Mouse (Mus musculus) MEL (cell line): ENCODE results near the gene Rbp7. TPM values are rescaled to one million over a fixed set of nuclear protein-coding genes. Genes with fewer than 3 reads are reported as not detected.

Experiments
- DNase-seq: peaks from one replicate; pipeline ENCODE4 v3.0.0; 2011; ENCODE audit warnings: low read depth, low spot score
- H3K27ac ChIP-seq: 2 replicates; pipeline ENCODE4 v1.5.1; 2012; ENCODE audit warnings: low read depth, mild to moderate bottlenecking, control low read depth, low read length, moderate library complexity; ENCODE audit not compliant: control insufficient read depth
- H3K27me3 ChIP-seq, 2 experiments: fragments of 150-350 bp in 1 of 2; sonication (generic) in 1 of 2; 2 replicates each; pipeline ENCODE4 v1.6.1; 2012; ENCODE audit warnings: low read length in 2 of 2, mild to moderate bottlenecking in 2 of 2, improper control_type of control experiment in 1 of 2, moderate library complexity in 1 of 2; ENCODE audit not compliant: insufficient read depth in 2 of 2, control insufficient read depth in 1 of 2
- H3K36me3 ChIP-seq, 2 experiments: 2 replicates each; pipeline ENCODE4 v1.6.1; 2012 to 2014; ENCODE audit warnings: low read length in 2 of 2, improper control_type of control experiment in 1 of 2, inconsistent platforms in 1 of 2, mild to moderate bottlenecking in 1 of 2; ENCODE audit not compliant: insufficient read depth in 2 of 2, control insufficient read depth in 1 of 2
- H3K4me1 ChIP-seq, 2 experiments: fragments of 150-350 bp in 1 of 2; sonication (generic) in 1 of 2; 2 replicates each; pipeline ENCODE4 v1.6.1; 2012; ENCODE audit warnings: low read length in 2 of 2, improper control_type of control experiment in 1 of 2, mild to moderate bottlenecking in 1 of 2; ENCODE audit not compliant: insufficient read depth in 2 of 2, control insufficient read depth in 1 of 2
- H3K4me3 ChIP-seq, 2 experiments: fragments of 150-350 bp in 1 of 2; sonication (generic) in 1 of 2; 2 replicates each; pipeline ENCODE4 v1.5.1; 2012; ENCODE audit warnings: low read depth in 2 of 2, low read length in 2 of 2, mild to moderate bottlenecking in 2 of 2, moderate library complexity in 2 of 2, control low read depth in 1 of 2, improper control_type of control experiment in 1 of 2; ENCODE audit not compliant: control insufficient read depth in 1 of 2, insufficient read depth in 1 of 2
- H3K79me2 ChIP-seq: 2 replicates; pipeline ENCODE4 v1.6.1; 2012; ENCODE audit warnings: mild to moderate bottlenecking, low read length, moderate library complexity; ENCODE audit not compliant: control insufficient read depth, poor library complexity, insufficient read depth
- H3K9ac ChIP-seq: 2 replicates; pipeline ENCODE4 v1.6.1; 2012; ENCODE audit warnings: low read depth, mild to moderate bottlenecking, control low read depth, low read length, moderate library complexity; ENCODE audit not compliant: control insufficient read depth, poor library complexity, severe bottlenecking
- H3K9me3 ChIP-seq: fragments of 150-350 bp; sonication (generic); replicated peaks from 2 replicates; pipeline ENCODE4 v1.6.1; 2012; ENCODE audit warnings: mild to moderate bottlenecking, low read length, improper control_type of control experiment, moderate library complexity; ENCODE audit not compliant: insufficient read depth
- BHLHE40 ChIP-seq: IDR thresholded peaks from 2 replicates; pipeline ENCODE4 v1.6.1; 2012; ENCODE audit warnings: low read depth, mild to moderate bottlenecking, inconsistent platforms, low read length, improper control_type of control experiment, borderline replicate concordance
- EP300 ChIP-seq, 2 experiments: IDR thresholded peaks; 2 replicates each; pipeline ENCODE4 v1.6.1; 2011; ENCODE audit warnings: improper control_type of control experiment in 2 of 2, low read length in 2 of 2, low read depth in 1 of 2, mild to moderate bottlenecking in 1 of 2
- ETS1 ChIP-seq: IDR thresholded peaks from 2 replicates; pipeline ENCODE4 v1.6.1; 2012; ENCODE audit warnings: low read depth, mild to moderate bottlenecking, inconsistent platforms, low read length, improper control_type of control experiment, moderate library complexity
- GATA1 ChIP-seq: IDR thresholded peaks from 2 replicates; pipeline ENCODE4 v1.6.1; 2011; ENCODE audit warnings: low read depth, low read length, improper control_type of control experiment
- MAX ChIP-seq: IDR thresholded peaks from 2 replicates; pipeline ENCODE4 v1.6.1; 2011; ENCODE audit warnings: low read length, improper control_type of control experiment
- MEF2A ChIP-seq: IDR thresholded peaks from 2 replicates; pipeline ENCODE4 v1.6.1; 2014; ENCODE audit warnings: low read depth, mild to moderate bottlenecking, inconsistent platforms, low read length, improper control_type of control experiment; ENCODE audit not compliant: poor library complexity, insufficient replicate concordance, severe bottlenecking; ENCODE audit errors: extremely low read depth
- MXI1 ChIP-seq: IDR thresholded peaks from 2 replicates; pipeline ENCODE4 v1.6.1; 2011; ENCODE audit warnings: mild to moderate bottlenecking, low read depth, low read length, improper control_type of control experiment
- MYC ChIP-seq: IDR thresholded peaks from 2 replicates; pipeline ENCODE4 v1.6.1; 2011; ENCODE audit warnings: low read depth, mild to moderate bottlenecking, low read length, improper control_type of control experiment, moderate library complexity
- RCOR1 ChIP-seq: IDR thresholded peaks from 2 replicates; pipeline ENCODE4 v1.6.1; 2012; ENCODE audit warnings: low read depth, mild to moderate bottlenecking, inconsistent platforms, low read length, improper control_type of control experiment
- SIN3A ChIP-seq: IDR thresholded peaks from 2 replicates; pipeline ENCODE4 v1.6.1; 2012; ENCODE audit warnings: low read length, improper control_type of control experiment, inconsistent platforms
- TCF12 ChIP-seq: IDR thresholded peaks from 2 replicates; pipeline ENCODE4 v1.6.1; 2014; ENCODE audit warnings: low read depth, mild to moderate bottlenecking, inconsistent platforms, low read length, improper control_type of control experiment, moderate library complexity
- UBTF ChIP-seq: IDR thresholded peaks from 2 replicates; pipeline ENCODE4 v1.6.1; 2012; ENCODE audit warnings: low read depth, mild to moderate bottlenecking, inconsistent platforms, low read length, improper control_type of control experiment, moderate library complexity, borderline replicate concordance; ENCODE audit not compliant: insufficient read depth
- USF2 ChIP-seq, 2 experiments: IDR thresholded peaks; 2 replicates each; pipeline ENCODE4 v1.6.1; 2011 to 2012; ENCODE audit warnings: improper control_type of control experiment in 2 of 2, low read length in 2 of 2, borderline replicate concordance in 1 of 2, inconsistent platforms in 1 of 2, low read depth in 1 of 2, mild to moderate bottlenecking in 1 of 2; ENCODE audit not compliant: insufficient read depth in 1 of 2
- ZNF384 ChIP-seq: IDR thresholded peaks from 2 replicates; pipeline ENCODE4 v1.6.1; 2012; ENCODE audit warnings: low read depth, mild to moderate bottlenecking, inconsistent platforms, low read length, improper control_type of control experiment
- polyA plus RNA-seq, 2 experiments: library from polyadenylated mRNA; stranded (reverse) in 1 of 2; unstranded in 1 of 2; fragments of >175 nt in 1 of 2; fragments of >200 nt in 1 of 2; gene quantifications; 2 replicates each; pipeline versions ENCODE4 v1.2.1 to v1.2.4; 2012; ENCODE audit warnings: low replicate concordance in 2 of 2, low read depth in 1 of 2; ENCODE audit not compliant: insufficient read length in 2 of 2, insufficient read depth in 1 of 2, missing spikeins in 1 of 2
- total RNA-seq: library from RNA; depleted of rRNA; stranded (reverse); fragments of 300-350 nt; gene quantifications from 2 replicates; pipeline ENCODE4 v1.2.3, GENCODE M21; 2012

Gene Rbp7
- total and polyA plus RNA-seq, 3 experiments: not detected

DNA sequence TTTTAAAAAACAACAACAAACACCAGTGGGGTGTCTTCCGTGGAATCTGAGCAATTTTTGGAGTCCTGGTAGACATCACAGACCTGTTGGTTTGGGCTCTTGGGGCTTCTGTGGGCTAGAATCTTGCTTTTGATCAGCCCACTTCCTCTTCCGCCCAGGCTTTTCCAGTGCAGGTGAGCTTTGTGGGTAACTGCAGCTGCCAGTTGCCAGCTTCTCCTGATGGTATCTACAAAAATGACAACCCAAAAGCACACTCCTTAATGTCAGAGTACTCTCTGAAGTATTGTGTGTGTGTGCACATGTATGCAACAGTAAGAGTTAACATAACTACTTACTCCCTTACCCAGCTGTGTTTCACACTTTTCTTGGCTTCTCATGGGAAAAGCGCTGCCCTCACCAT lies 14.8 kb upstream of the Rbp7 start:
- peaks cover 0 to 6% of the 10 kb centered on the region in 2 experiments; a peak in 2 of 4 replicates for H3K4me1 ChIP-seq
- peaks cover 0 to 5% of the 10 kb centered on the region in 2 experiments; a peak in 2 of 4 replicates for H3K36me3 ChIP-seq
- H3K79me2 ChIP-seq: no peaks in the 10 kb centered on the region
- TF ChIP-seq BHLHE40: peak; percentile 48; the same call in 1 of the 2 replicates
- TF ChIP-seq USF2 (IDR thresholded peaks at IDR 0.05; ENCODE audit: borderline replicate concordance in 1 of 2, insufficient read depth in 1 of 2, low read depth in 1 of 2, low read length in 2 of 2): no peak
- TF ChIP-seq EP300 (IDR thresholded peaks at IDR 0.05; ENCODE audit: low read depth in 1 of 2, low read length in 2 of 2): peak; percentile 39 to 52; a peak in 3 of 4 replicates
- peak; percentile 57 for TF ChIP-seq RCOR1
- 0 out of 2 replicates have a peak, but pooled peaks have one; percentile 18 for TF ChIP-seq MAX
- TF ChIP-seq SIN3A: peak; percentile 36; the same call in 1 of the 2 replicates
- peak; percentile 53; the same call in 1 of the 2 replicates for TF ChIP-seq MXI1
- TF ChIP-seq ETS1: peak; percentile 61; the same call in 1 of the 2 replicates
- TF ChIP-seq TCF12: peak; percentile 61; the same call in 1 of the 2 replicates
- no peak for TF ChIP-seq MYC
- H3K9ac ChIP-seq: no peak overlapping the region
- no peak overlapping the region for H3K27ac ChIP-seq
- no peak overlapping the region for H3K4me3 ChIP-seq
- DNase-seq: peak; percentile 43
- no peaks in the 10 kb centered on the region for H3K27me3 ChIP-seq
- no peaks in the 10 kb centered on the region for H3K9me3 ChIP-seq

DNA sequence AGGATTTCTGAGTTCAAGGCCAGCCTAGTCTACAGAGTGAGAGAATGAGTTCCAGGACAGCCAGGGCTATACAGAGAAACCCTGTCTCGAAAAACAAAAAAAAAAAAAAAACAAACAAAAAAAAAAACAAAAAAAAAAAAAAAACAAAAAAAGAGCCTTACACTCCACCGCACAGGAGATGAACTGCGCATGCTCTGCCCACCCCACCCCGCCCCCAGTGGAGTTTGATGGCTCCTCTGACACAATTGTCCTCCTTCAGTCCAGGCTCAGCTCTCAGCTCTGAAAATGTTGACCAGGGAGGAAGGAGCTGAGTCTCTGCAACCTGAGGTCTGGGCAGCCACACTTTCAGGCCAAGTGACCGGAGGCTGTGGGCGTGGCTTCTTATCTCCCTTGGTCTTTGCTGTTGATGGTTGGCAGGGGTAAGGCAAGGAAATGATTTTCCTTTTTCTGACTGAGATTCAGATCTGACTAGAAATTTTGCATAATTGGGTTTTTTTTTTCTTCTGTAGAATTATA lies 8.7 kb upstream of the Rbp7 start:
- TF ChIP-seq GATA1 (0 out of 2 replicates have a peak, but pooled peaks have one; percentile 10), BHLHE40 (no peak), UBTF (no peak), ZNF384 (peak; percentile 76), MEF2A (no peak)
- H3K36me3 ChIP-seq: no peaks in the 10 kb centered on the region
- DNase-seq: no peak

More for the DNA sequence above, 8.7 kb upstream of the Rbp7 start:
- Histone ChIP-seq H3K27ac (no peak overlapping the region), H3K27me3 (no peaks in the 10 kb centered on the region), H3K9me3 (no peaks in the 10 kb centered on the region), H3K4me3 (0 out of 4 replicates have a peak overlapping the region, but pooled peaks of 1 of the 2 experiments have one; percentile 31), H3K79me2 (no peaks in the 10 kb centered on the region), H3K9ac (no peak overlapping the region), H3K4me1 (no peaks in the 10 kb centered on the region)
